Mouse (Mus musculus) stomach, postnatal 0 days (tissue): ENCODE results near the gene Sat2. TPM values are rescaled to one million over a fixed set of nuclear protein-coding genes. Genes with fewer than 3 reads are reported as not detected.

Experiments used
- ATAC-seq: fragments of 200-750 bp; cut with Nextera tagmentation; 2 replicates; pipeline ENCODE4 v1.8.0; 2017; ENCODE audit not compliant: low FRiP score, low TSS enrichment
- DNase-seq: peaks from one replicate; pipeline ENCODE4 v3.0.0-alpha.2; 2016; ENCODE audit warnings: low spot score
- H3K27ac ChIP-seq: fragments of 300-500 bp; sonication (generic); replicated peaks from 2 replicates; pipeline ENCODE4 v1.5.1; 2014; ENCODE audit warnings: mild to moderate bottlenecking, control low read depth
- H3K27me3 ChIP-seq: fragments of 300-500 bp; sonication (generic); 2 replicates; pipeline ENCODE4 v1.6.1; 2014; ENCODE audit warnings: low read length; ENCODE audit not compliant: control insufficient read depth, insufficient read depth
- H3K36me3 ChIP-seq: fragments of 300-500 bp; sonication (generic); 2 replicates; pipeline ENCODE4 v1.6.1; 2014; ENCODE audit warnings: low read length, mixed read lengths; ENCODE audit not compliant: control insufficient read depth, insufficient read depth
- H3K4me1 ChIP-seq: fragments of 300-500 bp; sonication (generic); replicated peaks from 2 replicates; pipeline ENCODE4 v1.6.1; 2014; ENCODE audit warnings: antibody characterized with exemption; ENCODE audit not compliant: control insufficient read depth, insufficient read depth
- H3K4me2 ChIP-seq: fragments of 300-500 bp; sonication (generic); replicated peaks from 2 replicates; pipeline ENCODE4 v1.6.1; 2014; ENCODE audit warnings: low read depth, mild to moderate bottlenecking, control low read depth, moderate library complexity
- H3K4me3 ChIP-seq: fragments of 300-500 bp; sonication (generic); 2 replicates; pipeline ENCODE4 v1.5.1; 2014; ENCODE audit warnings: low read depth, low read length, control low read depth
- H3K9ac ChIP-seq: fragments of 300-500 bp; sonication (generic); 2 replicates; pipeline ENCODE4 v1.6.1; 2014; ENCODE audit warnings: mild to moderate bottlenecking, low read length, control low read depth, mixed read lengths
- H3K9me3 ChIP-seq: fragments of 300-500 bp; sonication (generic); 2 replicates; pipeline ENCODE4 v1.6.1; 2016; ENCODE audit warnings: low read length; ENCODE audit not compliant: control insufficient read depth
- CTCF ChIP-seq: IDR thresholded peaks from 2 replicates; pipeline ENCODE4 v1.5.1; 2016; ENCODE audit warnings: antibody characterized with exemption, low read depth, mild to moderate bottlenecking, moderate library complexity
- EP300 ChIP-seq: optimal IDR thresholded peaks from 2 replicates; pipeline ENCODE3; 2016; ENCODE audit warnings: antibody characterized with exemption
- WGBS: fragments of 180-500 bp; shearing (Covaris S2); extraction: QIAGEN DNeasy Blood & Tissue Kit; methylation state at CpG from one replicate; pipeline ENCODE4 v1.1.7; 2014; 5-methylcytosine and 5-hydroxymethylcytosine counted together
- polyA plus RNA-seq: library from polyadenylated mRNA; unstranded; fragments of >200 nt; fragmentation: Nextera tagmentation; extraction: Ambion mirVana; gene quantifications from 2 replicates; pipeline ENCODE4 v1.2.1, GENCODE M21; 2015

Sat2 gene
- polyA plus RNA-seq, 1 experiment from 2014 or later, result 15.5 TPM

DNA sequence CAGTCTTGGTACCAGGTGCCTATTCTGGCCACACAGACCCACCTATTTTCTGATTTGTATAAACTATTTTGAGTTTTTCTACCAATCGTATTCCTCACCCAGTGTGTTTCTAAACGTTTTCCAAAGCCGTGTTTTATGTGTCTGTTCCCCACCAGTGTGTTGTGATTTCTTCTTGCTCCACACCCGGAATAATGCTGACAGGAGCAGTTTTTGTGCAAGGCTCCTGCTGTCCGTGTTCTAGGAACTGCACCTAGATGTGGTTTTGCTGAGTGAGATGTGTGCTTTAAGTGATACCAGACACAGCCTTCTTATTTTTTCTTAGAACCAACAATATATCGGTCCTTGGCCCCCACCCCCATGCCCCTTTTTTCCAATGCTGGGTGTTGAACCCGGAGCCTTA is 37.8 kb upstream of the Sat2 start:
- no peak for DNase-seq
- no peak for ATAC-seq
- no peak overlapping the region for H3K27ac ChIP-seq
- 81% methylated on average over 7 of the region's 7 CpGs for WGBS
- no peak overlapping the region for H3K4me3 ChIP-seq
- TF ChIP-seq CTCF, result no peak
- TF ChIP-seq EP300, result no peak
- H3K27me3 ChIP-seq, result no peaks in the 10 kb centered on the region
- no peak overlapping the region for H3K9ac ChIP-seq
- H3K36me3 ChIP-seq, result peaks cover 15% of the 10 kb centered on the region
- H3K4me2 ChIP-seq, result no peak overlapping the region
- no peaks in the 10 kb centered on the region for H3K4me1 ChIP-seq
- no peaks in the 10 kb centered on the region for H3K9me3 ChIP-seq

DNA sequence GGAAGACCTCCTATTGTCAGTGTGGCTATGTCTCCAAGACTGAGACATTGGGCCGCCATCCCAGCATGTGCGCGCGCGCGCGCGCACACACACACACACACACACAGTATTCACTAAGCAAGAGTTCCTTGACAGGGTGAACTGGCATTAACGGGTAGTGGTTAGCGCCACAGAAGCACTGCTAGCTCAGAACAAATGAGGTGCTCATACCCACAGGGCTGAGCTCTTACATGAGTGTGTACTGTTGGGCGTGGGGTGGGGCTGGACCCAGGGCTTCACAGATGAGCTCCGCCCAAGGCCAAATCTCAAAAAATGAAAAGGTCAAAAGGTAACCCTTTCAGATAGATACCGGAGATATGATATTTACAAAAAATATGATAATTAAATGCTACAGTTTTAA is 36.9 kb upstream of the Sat2 start:
- ATAC-seq (no peak), DNase-seq (no peak)
- TF ChIP-seq CTCF, result no peak
- TF ChIP-seq EP300, result no peak
- H3K27ac ChIP-seq, result no peak overlapping the region
- H3K4me1 ChIP-seq, result no peaks in the 10 kb centered on the region
- no peaks in the 10 kb centered on the region for H3K9me3 ChIP-seq
- peaks cover 21% of the 10 kb centered on the region for H3K36me3 ChIP-seq
- H3K27me3 ChIP-seq, result no peaks in the 10 kb centered on the region
- H3K4me3 ChIP-seq, result no peak overlapping the region
- WGBS, result 92% methylated on average over 13 of the region's 13 CpGs
- no peak overlapping the region for H3K9ac ChIP-seq
- H3K4me2 ChIP-seq, result no peak overlapping the region

- Histone ChIP-seq H3K9ac (no peak overlapping the region), H3K4me3 (no peak overlapping the region), H3K27ac (no peak overlapping the region), H3K4me1 (no peaks in the 10 kb centered on the region), H3K4me2 (no peak overlapping the region), H3K27me3 (no peaks in the 10 kb centered on the region), H3K9me3 (no peaks in the 10 kb centered on the region), H3K36me3 (peaks cover 21% of the 10 kb centered on the region)
- DNase-seq (no peak), ATAC-seq (0 out of 2 replicates have a peak, but pooled peaks have one; percentile 22)
- no peak for TF ChIP-seq EP300
- no peak for TF ChIP-seq CTCF
- WGBS, result 68% methylated on average over 7 of the region's 7 CpGs
Measured at GRCm38 (mm10) chr11:69585718-69586325, 36.0 kb upstream of the Sat2 start.

DNA sequence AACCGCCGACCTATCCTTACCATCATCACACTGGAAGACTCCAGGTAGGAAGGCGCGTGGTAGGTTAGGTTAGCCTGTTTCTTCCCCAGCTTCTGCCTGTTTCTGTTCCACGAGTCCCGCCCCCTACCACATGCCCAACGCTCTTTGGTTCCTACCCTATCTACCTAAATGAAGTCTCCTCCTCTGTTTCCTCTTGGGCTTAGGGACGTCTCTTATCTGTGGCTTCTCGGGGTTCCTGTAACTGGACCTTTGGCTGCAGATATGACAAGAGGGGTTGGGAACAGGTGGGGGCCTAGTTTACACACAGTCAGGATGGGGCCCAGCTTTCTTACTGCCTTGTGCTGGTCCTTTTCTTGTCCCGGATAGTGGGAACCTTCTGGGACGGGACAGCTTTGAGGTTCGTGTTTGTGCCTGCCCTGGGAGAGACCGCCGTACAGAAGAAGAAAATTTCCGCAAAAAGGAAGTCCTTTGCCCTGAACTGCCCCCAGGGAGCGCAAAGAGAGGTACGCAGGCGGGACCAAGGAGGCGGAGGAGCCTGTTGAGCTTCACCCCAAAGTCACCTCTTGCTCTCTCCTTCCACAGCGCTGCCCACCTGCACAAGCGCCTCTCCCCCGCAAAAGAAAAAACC is 32.5 kb upstream of the Sat2 start:
- Histone ChIP-seq H3K27ac (no peak overlapping the region), H3K4me3 (no peak overlapping the region)
- WGBS, result 87% methylated on average over 22 of the region's 22 CpGs

DNA sequence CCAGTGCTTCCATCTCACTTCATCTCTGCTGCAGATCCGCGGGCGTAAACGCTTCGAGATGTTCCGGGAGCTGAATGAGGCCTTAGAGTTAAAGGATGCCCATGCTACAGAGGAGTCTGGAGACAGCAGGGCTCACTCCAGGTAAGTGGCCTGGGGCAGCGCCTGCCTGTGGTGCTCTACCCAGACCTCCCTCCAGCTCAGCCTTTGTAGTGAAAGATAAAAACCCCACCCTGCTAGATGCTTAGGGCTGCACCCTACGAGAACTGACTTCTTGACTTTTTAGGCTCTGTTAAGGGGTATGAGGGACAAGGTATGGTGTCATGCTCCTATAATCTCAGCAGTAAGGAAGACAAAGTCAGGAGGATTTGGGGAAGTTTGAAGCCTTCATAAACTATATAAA is 31.2 kb upstream of the Sat2 start:
- Histone ChIP-seq H3K9me3 (no peaks in the 10 kb centered on the region), H3K4me1 (no peaks in the 10 kb centered on the region), H3K9ac (no peak overlapping the region), H3K4me3 (no peak overlapping the region), H3K36me3 (peaks cover 21% of the 10 kb centered on the region), H3K4me2 (no peak overlapping the region), H3K27ac (no peak overlapping the region), H3K27me3 (no peaks in the 10 kb centered on the region)
- 93% methylated on average over 8 of the region's 8 CpGs for WGBS
- DNase-seq (no peak), ATAC-seq (no peak)
- TF ChIP-seq EP300 (no peak), CTCF (no peak)

More for the DNA sequence above, 32.5 kb upstream of the Sat2 start:
- DNase-seq, result no peak
- no peak overlapping the region for H3K4me2 ChIP-seq
- H3K9me3 ChIP-seq, result no peaks in the 10 kb centered on the region
- TF ChIP-seq EP300 (no peak), CTCF (no peak)
- H3K9ac ChIP-seq, result no peak overlapping the region
- ATAC-seq, result no peak
- no peaks in the 10 kb centered on the region for H3K4me1 ChIP-seq
- H3K27me3 ChIP-seq, result no peaks in the 10 kb centered on the region
- peaks cover 21% of the 10 kb centered on the region for H3K36me3 ChIP-seq

GRCm38 (mm10) chr11:69591424-69591823 is 30.4 kb upstream of the Sat2 start:
- H3K4me2 ChIP-seq, result no peak overlapping the region
- H3K9me3 ChIP-seq, result no peaks in the 10 kb centered on the region
- 89% methylated on average over 3 of the region's 3 CpGs for WGBS
- TF ChIP-seq CTCF, result no peak
- TF ChIP-seq EP300, result no peak
- H3K4me3 ChIP-seq, result no peak overlapping the region
- ATAC-seq (no peak), DNase-seq (no peak)
- H3K27ac ChIP-seq, result no peak overlapping the region
- no peaks in the 10 kb centered on the region for H3K4me1 ChIP-seq
- no peaks in the 10 kb centered on the region for H3K27me3 ChIP-seq
- peaks cover 21% of the 10 kb centered on the region for H3K36me3 ChIP-seq
- H3K9ac ChIP-seq, result no peak overlapping the region
